Mouse (Mus musculus) kidney, postnatal 0 days (tissue): ENCODE data around the gene Cblc. TPM values are rescaled to one million over a fixed set of nuclear protein-coding genes. Genes with fewer than 3 reads are reported as not detected.

Source experiments
- ATAC-seq: fragments of 200-750 bp; cut with Nextera tagmentation; replicated peaks from 2 replicates; pipeline ENCODE4 v1.8.0; 2017; ENCODE audit warnings: low read depth, moderate number of reproducible peaks, moderate TSS enrichment, moderate library complexity; ENCODE audit not compliant: low FRiP score
- DNase-seq: peaks from one replicate; pipeline ENCODE4 v3.0.0-alpha.2; 2016; ENCODE audit warnings: low spot score
- H3K27ac ChIP-seq: fragments of 300-500 bp; sonication (generic); 2 replicates; pipeline ENCODE4 v1.5.1; 2014; ENCODE audit warnings: mild to moderate bottlenecking
- H3K27me3 ChIP-seq: fragments of 300-500 bp; sonication (generic); 2 replicates; pipeline ENCODE4 v1.6.1; 2014; ENCODE audit warnings: low read length, mixed read lengths; ENCODE audit not compliant: insufficient read depth
- H3K36me3 ChIP-seq: fragments of 300-500 bp; sonication (generic); 2 replicates; pipeline ENCODE4 v1.6.1; 2014; ENCODE audit warnings: low read length, mixed read lengths; ENCODE audit not compliant: insufficient read depth
- H3K4me1 ChIP-seq: fragments of 300-500 bp; sonication (generic); replicated peaks from 2 replicates; pipeline ENCODE4 v1.6.1; 2014; ENCODE audit warnings: antibody characterized with exemption, low read length, mixed read lengths; ENCODE audit not compliant: insufficient read depth
- H3K4me2 ChIP-seq: fragments of 300-500 bp; sonication (generic); 2 replicates; pipeline ENCODE4 v1.6.1; 2014; ENCODE audit warnings: mild to moderate bottlenecking, low read length, moderate library complexity, mixed read lengths
- H3K4me3 ChIP-seq: fragments of 300-500 bp; sonication (generic); replicated peaks from 2 replicates; pipeline ENCODE4 v1.5.1; 2014; ENCODE audit warnings: low read depth, low read length
- H3K9ac ChIP-seq: fragments of 300-500 bp; sonication (generic); 2 replicates; pipeline ENCODE4 v1.6.1; 2014; ENCODE audit warnings: low read depth, low read length
- H3K9me3 ChIP-seq: fragments of 300-500 bp; sonication (generic); replicated peaks from 2 replicates; pipeline ENCODE4 v1.6.1; 2016; ENCODE audit warnings: low read length, inconsistent platforms, mixed read lengths
- CTCF ChIP-seq: IDR thresholded peaks from 2 replicates; pipeline ENCODE4 v1.5.1; 2016; ENCODE audit warnings: antibody characterized with exemption, low read depth, mild to moderate bottlenecking, moderate library complexity
- WGBS: fragments of 180-500 bp; shearing (Covaris S2); extraction: QIAGEN DNeasy Blood & Tissue Kit; methylation state at CpG from one replicate; pipeline ENCODE4 v1.1.7; 2014; 5-methylcytosine and 5-hydroxymethylcytosine counted together
- polyA plus RNA-seq: library from polyadenylated mRNA; unstranded; fragments of >200 nt; fragmentation: Nextera tagmentation; extraction: Ambion mirVana; gene quantifications from 2 replicates; pipeline ENCODE4 v1.2.1, GENCODE M21; 2015

Cblc gene
- polyA plus RNA-seq, 1 experiment from 2014 or later = 14.6 TPM

GRCm38 (mm10) chr7:19760021-19760420, 36.6 kb downstream of the Cblc start:
- no peak overlapping the region for H3K9ac ChIP-seq
- H3K4me3 ChIP-seq = no peak overlapping the region
- DNase-seq (no peak), ATAC-seq (no peak)
- H3K27me3 ChIP-seq = no peaks in the 10 kb centered on the region
- H3K9me3 ChIP-seq = no peaks in the 10 kb centered on the region
- no peak for TF ChIP-seq CTCF
- no peak overlapping the region for H3K4me2 ChIP-seq
- H3K4me1 ChIP-seq = no peaks in the 10 kb centered on the region
- WGBS = 71% methylated on average over 13 of the region's 13 CpGs
- H3K27ac ChIP-seq = no peak overlapping the region
- H3K36me3 ChIP-seq = peaks cover 38% of the 10 kb centered on the region

DNA sequence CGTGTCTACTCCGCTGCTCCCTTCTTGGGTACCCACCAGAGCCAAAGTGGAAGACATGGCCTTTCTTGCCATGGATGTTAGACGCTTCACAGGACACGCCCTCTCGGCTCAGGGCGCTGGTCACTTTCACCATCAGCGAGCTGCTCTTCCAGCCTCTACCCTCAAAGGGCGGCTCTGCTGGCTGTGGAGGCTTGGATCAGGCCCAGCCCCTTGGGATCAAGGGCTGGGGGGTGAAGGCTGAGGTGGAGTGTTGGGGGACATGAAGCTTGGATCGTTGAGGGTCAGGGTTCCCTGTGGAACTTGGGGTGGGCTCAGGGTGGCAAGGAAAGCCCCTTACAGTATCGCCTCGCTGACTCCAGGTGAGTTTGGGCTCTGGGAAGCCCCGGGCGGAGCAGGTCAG, 38.0 kb downstream of the Cblc start:
- no peak for DNase-seq
- no peak overlapping the region for H3K4me2 ChIP-seq
- no peak overlapping the region for H3K27ac ChIP-seq
- H3K9ac ChIP-seq = no peak overlapping the region
- H3K4me3 ChIP-seq = no peak overlapping the region
- H3K4me1 ChIP-seq = no peaks in the 10 kb centered on the region
- no peaks in the 10 kb centered on the region for H3K27me3 ChIP-seq
- H3K36me3 ChIP-seq = peaks cover 27% of the 10 kb centered on the region
- no peak for ATAC-seq
- 92% methylated on average over 13 of the region's 13 CpGs for WGBS
- TF ChIP-seq CTCF = no peak
- H3K9me3 ChIP-seq = no peaks in the 10 kb centered on the region

- WGBS = 41% methylated on average over 24 of the region's 24 CpGs
- peak; percentile 37 for ATAC-seq
- Histone ChIP-seq H3K27ac (peak overlapping the region; percentile 83), H3K9ac (peak overlapping the region; percentile 31; the same call in 1 of the 2 replicates), H3K36me3 (peaks cover 25% of the 10 kb centered on the region), H3K4me1 (no peaks in the 10 kb centered on the region; the same call in 1 of the 2 replicates), H3K27me3 (no peaks in the 10 kb centered on the region), H3K9me3 (no peaks in the 10 kb centered on the region), H3K4me2 (peak overlapping the region; percentile 35), H3K4me3 (no peak overlapping the region)
- no peak for TF ChIP-seq CTCF
- peak; percentile 71 for DNase-seq
These were observed 40.5 kb downstream of the Cblc start for GRCm38 (mm10) chr7:19755851-19756786.

GRCm38 (mm10) chr7:19755008-19755407, 41.6 kb downstream of the Cblc start:
- no peak for DNase-seq

GRCm38 (mm10) chr7:19754065-19754464, 42.5 kb downstream of the Cblc start:
- H3K4me2 ChIP-seq = no peak overlapping the region
- no peak overlapping the region for H3K9ac ChIP-seq
- H3K36me3 ChIP-seq = peaks cover 13% of the 10 kb centered on the region
- WGBS = 60% methylated on average over 1 of the region's 1 CpGs
- no peak overlapping the region for H3K4me3 ChIP-seq
- no peaks in the 10 kb centered on the region for H3K27me3 ChIP-seq
- ATAC-seq = no peak
- peak overlapping the region; percentile 26 for H3K27ac ChIP-seq
- no peaks in the 10 kb centered on the region for H3K9me3 ChIP-seq
- DNase-seq = no peak
- TF ChIP-seq CTCF = no peak
- peaks cover 4% of the 10 kb centered on the region; the same call in 1 of the 2 replicates for H3K4me1 ChIP-seq

More at GRCm38 (mm10) chr7:19755008-19755407, 41.6 kb downstream of the Cblc start:
- no peak for ATAC-seq
- Histone ChIP-seq H3K9ac (no peak overlapping the region), H3K36me3 (peaks cover 22% of the 10 kb centered on the region), H3K9me3 (no peaks in the 10 kb centered on the region), H3K4me2 (no peak overlapping the region), H3K27me3 (no peaks in the 10 kb centered on the region), H3K4me1 (peaks cover 4% of the 10 kb centered on the region; the same call in 1 of the 2 replicates), H3K4me3 (no peak overlapping the region), H3K27ac (peak overlapping the region; percentile 83)
- 89% methylated on average over 2 of the region's 2 CpGs for WGBS
- peak; percentile 53 for TF ChIP-seq CTCF

DNA sequence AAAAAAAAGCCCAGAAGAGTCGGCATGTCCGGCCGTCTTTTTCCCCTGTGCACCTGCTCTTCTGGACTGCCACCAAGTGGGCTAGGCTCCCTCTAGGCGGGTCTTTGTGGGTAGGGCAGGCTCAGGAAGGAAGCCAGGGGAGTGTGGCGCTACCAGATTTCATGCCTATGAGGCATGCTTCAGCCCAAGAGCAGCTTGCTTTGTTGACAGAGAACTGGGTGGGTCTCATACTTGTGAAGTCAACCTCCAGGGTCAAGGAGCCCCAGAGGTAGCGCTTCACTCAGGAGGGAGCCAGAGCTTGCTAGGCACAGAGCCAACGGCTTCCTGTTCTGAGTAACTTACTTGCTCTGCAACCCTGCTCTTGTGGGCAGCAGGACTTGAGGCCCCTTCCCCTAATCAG, 43.0 kb downstream of the Cblc start:
- Histone ChIP-seq H3K4me1 (peaks cover 4% of the 10 kb centered on the region; the same call in 1 of the 2 replicates), H3K27me3 (no peaks in the 10 kb centered on the region), H3K27ac (peak overlapping the region; percentile 26), H3K9me3 (no peaks in the 10 kb centered on the region), H3K9ac (no peak overlapping the region), H3K4me2 (no peak overlapping the region), H3K36me3 (peaks cover 9% of the 10 kb centered on the region), H3K4me3 (no peak overlapping the region)
- WGBS = 59% methylated on average over 7 of the region's 7 CpGs
- TF ChIP-seq CTCF = no peak
- no peak for ATAC-seq
- DNase-seq = no peak
